Mouse (Mus musculus) heart, embryonic 14.5 days (tissue): ENCODE results near the gene Fam189a1. TPM values are rescaled to one million over a fixed set of nuclear protein-coding genes. Genes with fewer than 3 reads are reported as not detected.

Source experiments
- ATAC-seq: fragments of 200-750 bp; cut with Nextera tagmentation; 2 replicates; pipeline ENCODE4 v1.8.0; 2017; ENCODE audit warnings: low read depth, moderate TSS enrichment; ENCODE audit not compliant: insufficient number of reproducible peaks, insufficient read depth, low FRiP score
- H3K27ac ChIP-seq, 2 experiments: fragments of 200-500 bp in 1 of 2; fragments of 300-500 bp in 1 of 2; sonication (generic) in 1 of 2; replicated peaks in 1 of 2; 2 replicates each; pipeline ENCODE4 v1.5.1; 2012 to 2014; ENCODE audit warnings: low read depth in 2 of 2, low read length in 2 of 2, control low read depth in 1 of 2, mild to moderate bottlenecking in 1 of 2, mixed read lengths in 1 of 2; ENCODE audit not compliant: control insufficient read depth in 1 of 2, insufficient read depth in 1 of 2
- H3K27me3 ChIP-seq: fragments of 300-500 bp; sonication (generic); 2 replicates; pipeline ENCODE4 v1.6.1; 2014; ENCODE audit warnings: mild to moderate bottlenecking, low read length, control low read depth; ENCODE audit not compliant: control insufficient read depth, insufficient read depth
- H3K36me3 ChIP-seq: fragments of 300-500 bp; sonication (generic); 2 replicates; pipeline ENCODE4 v1.6.1; 2014; ENCODE audit warnings: mild to moderate bottlenecking, control low read depth, low read length, mixed read lengths; ENCODE audit not compliant: control insufficient read depth, insufficient read depth
- H3K4me1 ChIP-seq, 2 experiments: fragments of 200-500 bp in 1 of 2; fragments of 300-500 bp in 1 of 2; sonication (generic) in 1 of 2; 2 replicates each; pipeline ENCODE4 v1.6.1; 2012 to 2014; ENCODE audit warnings: low read length in 2 of 2, control low read depth in 1 of 2, mixed read lengths in 1 of 2; ENCODE audit not compliant: control insufficient read depth in 2 of 2, insufficient read depth in 2 of 2
- H3K4me2 ChIP-seq: fragments of 300-500 bp; sonication (generic); 2 replicates; pipeline ENCODE4 v1.6.1; 2014; ENCODE audit warnings: mild to moderate bottlenecking, low read length
- H3K4me3 ChIP-seq, 2 experiments: fragments of 200-500 bp in 1 of 2; fragments of 300-500 bp in 1 of 2; sonication (generic) in 1 of 2; 2 replicates each; pipeline ENCODE4 v1.5.1; 2012 to 2014; ENCODE audit warnings: low read length in 2 of 2, mild to moderate bottlenecking in 2 of 2, control low read depth in 1 of 2, low read depth in 1 of 2, moderate library complexity in 1 of 2; ENCODE audit not compliant: control insufficient read depth in 1 of 2, insufficient read depth in 1 of 2
- H3K9ac ChIP-seq: fragments of 300-500 bp; sonication (generic); 2 replicates; pipeline ENCODE4 v1.6.1; 2014; ENCODE audit warnings: mild to moderate bottlenecking, low read length
- H3K9me3 ChIP-seq: fragments of 300-500 bp; sonication (generic); 2 replicates; pipeline ENCODE4 v1.6.1; 2016; ENCODE audit warnings: low read length, control low read depth; ENCODE audit not compliant: control insufficient read depth
- WGBS: fragments of 180-500 bp; shearing (Covaris S2); extraction: QIAGEN DNeasy Blood & Tissue Kit; methylation state at CpG from one replicate; pipeline ENCODE4 v1.1.7; 2014; 5-methylcytosine and 5-hydroxymethylcytosine counted together
- polyA plus RNA-seq: library from polyadenylated mRNA; unstranded; fragments of >200 nt; fragmentation: Nextera tagmentation; extraction: Ambion mirVana; gene quantifications from 2 replicates; pipeline ENCODE4 v1.2.1, GENCODE M21; 2014

Fam189a1 gene
- polyA plus RNA-seq, 1 experiment from 2014 or later = 0.77 TPM

GRCm38 (mm10) chr7:65101661-65102060, 54.7 kb downstream of the Fam189a1 start:
- no peaks in the 10 kb centered on the region for H3K9me3 ChIP-seq
- peaks cover 15 to 19% of the 10 kb centered on the region in 2 experiments for H3K4me1 ChIP-seq
- H3K27me3 ChIP-seq = no peaks in the 10 kb centered on the region
- H3K36me3 ChIP-seq = no peaks in the 10 kb centered on the region
- no peak for ATAC-seq
- H3K4me2 ChIP-seq = no peak overlapping the region
- H3K4me3 ChIP-seq = no peak overlapping the region
- H3K9ac ChIP-seq = no peak overlapping the region
- 34% methylated on average over 2 of the region's 2 CpGs for WGBS
- no peak overlapping the region for H3K27ac ChIP-seq

GRCm38 (mm10) chr7:65097708-65098107, 58.7 kb downstream of the Fam189a1 start:
- Histone ChIP-seq H3K4me1 (peaks cover 24 to 27% of the 10 kb centered on the region in 2 experiments), H3K27ac (peak overlapping the region; percentile 77 to 83), H3K27me3 (no peaks in the 10 kb centered on the region), H3K9me3 (no peaks in the 10 kb centered on the region), H3K4me3 (peak overlapping the region; percentile 2 to 22; a peak in 2 of 4 replicates), H3K4me2 (peak overlapping the region; percentile 55), H3K36me3 (no peaks in the 10 kb centered on the region), H3K9ac (peak overlapping the region; percentile 47; the same call in 1 of the 2 replicates)
- ATAC-seq = no peak
- 39% methylated on average over 14 of the region's 14 CpGs for WGBS

GRCm38 (mm10) chr7:65095631-65096107, 60.7 kb downstream of the Fam189a1 start:
- Histone ChIP-seq H3K9ac (no peak overlapping the region), H3K4me1 (peaks cover 24 to 27% of the 10 kb centered on the region in 2 experiments), H3K4me2 (no peak overlapping the region), H3K36me3 (no peaks in the 10 kb centered on the region), H3K27me3 (no peaks in the 10 kb centered on the region), H3K27ac (peak overlapping the region; percentile 12 to 41; a peak in 1 of 4 replicates), H3K9me3 (no peaks in the 10 kb centered on the region), H3K4me3 (no peak overlapping the region)
- WGBS = 34% methylated on average over 5 of the region's 5 CpGs
- ATAC-seq = peak; percentile 62

GRCm38 (mm10) chr7:65093314-65093713, 63.1 kb downstream of the Fam189a1 start:
- H3K9me3 ChIP-seq = no peaks in the 10 kb centered on the region
- H3K4me1 ChIP-seq = peaks cover 20 to 22% of the 10 kb centered on the region in 2 experiments
- no peak overlapping the region for H3K4me3 ChIP-seq
- no peaks in the 10 kb centered on the region for H3K27me3 ChIP-seq
- H3K36me3 ChIP-seq = no peaks in the 10 kb centered on the region
- WGBS = 79% methylated on average over 4 of the region's 4 CpGs
- H3K9ac ChIP-seq = no peak overlapping the region
- no peak overlapping the region for H3K27ac ChIP-seq
- no peak overlapping the region for H3K4me2 ChIP-seq
- no peak for ATAC-seq

- no peak overlapping the region for H3K4me2 ChIP-seq
Observed at GRCm38 (mm10) chr7:65091486-65091885, 64.9 kb downstream of the Fam189a1 start.

GRCm38 (mm10) chr7:65085972-65086371, 70.4 kb downstream of the Fam189a1 start:
- no peaks in the 10 kb centered on the region for H3K9me3 ChIP-seq
- 47% methylated on average over 6 of the region's 6 CpGs for WGBS
- no peak overlapping the region for H3K9ac ChIP-seq
- H3K4me2 ChIP-seq = no peak overlapping the region
- ATAC-seq = no peak
- H3K27me3 ChIP-seq = no peaks in the 10 kb centered on the region
- peaks cover 7 to 13% of the 10 kb centered on the region in 2 experiments for H3K4me1 ChIP-seq
- no peak overlapping the region for H3K27ac ChIP-seq
- no peaks in the 10 kb centered on the region for H3K36me3 ChIP-seq
- no peak overlapping the region for H3K4me3 ChIP-seq

More at GRCm38 (mm10) chr7:65091486-65091885, 64.9 kb downstream of the Fam189a1 start:
- Histone ChIP-seq H3K9me3 (no peaks in the 10 kb centered on the region), H3K4me3 (no peak overlapping the region), H3K36me3 (no peaks in the 10 kb centered on the region), H3K9ac (no peak overlapping the region), H3K27me3 (no peaks in the 10 kb centered on the region), H3K27ac (no peak overlapping the region), H3K4me1 (peaks cover 9% of the 10 kb centered on the region in 2 experiments)
- no peak for ATAC-seq
- 78% methylated on average over 4 of the region's 4 CpGs for WGBS

- no peaks in the 10 kb centered on the region for H3K9me3 ChIP-seq
- H3K9ac ChIP-seq = no peak overlapping the region
- ATAC-seq = peak; percentile 39; the same call in 1 of the 2 replicates
- H3K4me2 ChIP-seq = no peak overlapping the region
- H3K4me1 ChIP-seq = peaks cover 7 to 13% of the 10 kb centered on the region in 2 experiments
- H3K4me3 ChIP-seq = no peak overlapping the region
- no peaks in the 10 kb centered on the region for H3K36me3 ChIP-seq
- no peaks in the 10 kb centered on the region for H3K27me3 ChIP-seq
- WGBS = 8% methylated on average over 3 of the region's 3 CpGs
- H3K27ac ChIP-seq = no peak overlapping the region
Observed at GRCm38 (mm10) chr7:65082778-65083091, 73.6 kb downstream of the Fam189a1 start.
